Mouse (Mus musculus) forebrain, embryonic 16.5 days (tissue): ENCODE data around the gene Ccdc180. TPM values are rescaled to one million over a fixed set of nuclear protein-coding genes. Genes with fewer than 3 reads are reported as not detected.

Experiments used
- ATAC-seq: fragments of 200-750 bp; cut with Nextera tagmentation; 2 replicates; pipeline ENCODE4 v1.8.0; 2017; ENCODE audit warnings: mild to moderate bottlenecking, moderate library complexity
- H3K27ac ChIP-seq: fragments of 300-500 bp; sonication (generic); 2 replicates; pipeline ENCODE4 v1.5.1; 2014; ENCODE audit warnings: low read length, control low read depth
- H3K27me3 ChIP-seq: fragments of 300-500 bp; sonication (generic); replicated peaks from 2 replicates; pipeline ENCODE4 v1.6.1; 2014; ENCODE audit warnings: low read length; ENCODE audit not compliant: control insufficient read depth, insufficient read depth
- H3K36me3 ChIP-seq: fragments of 300-500 bp; sonication (generic); 2 replicates; pipeline ENCODE4 v1.6.1; 2014; ENCODE audit not compliant: control insufficient read depth, insufficient read depth
- H3K4me1 ChIP-seq: fragments of 300-500 bp; sonication (generic); replicated peaks from 2 replicates; pipeline ENCODE4 v1.6.1; 2014; ENCODE audit warnings: low read length; ENCODE audit not compliant: control insufficient read depth, insufficient read depth
- H3K4me2 ChIP-seq: fragments of 300-500 bp; sonication (generic); 2 replicates; pipeline ENCODE4 v1.6.1; 2014; ENCODE audit warnings: mild to moderate bottlenecking, low read length, control low read depth
- H3K4me3 ChIP-seq: fragments of 300-500 bp; sonication (generic); replicated peaks from 2 replicates; pipeline ENCODE4 v1.5.1; 2014; ENCODE audit warnings: mild to moderate bottlenecking, low read length, control low read depth
- H3K9ac ChIP-seq: fragments of 300-500 bp; sonication (generic); replicated peaks from 2 replicates; pipeline ENCODE4 v1.6.1; 2014; ENCODE audit warnings: low read depth, low read length, control low read depth
- H3K9me3 ChIP-seq: fragments of 300-500 bp; sonication (generic); 2 replicates; pipeline ENCODE4 v1.6.1; 2016; ENCODE audit warnings: low read length; ENCODE audit not compliant: control insufficient read depth
- WGBS: fragments of 180-500 bp; shearing (Covaris S2); extraction: QIAGEN DNeasy Blood & Tissue Kit; methylation state at CpG from one replicate; pipeline ENCODE4 v1.1.7; 2014; 5-methylcytosine and 5-hydroxymethylcytosine counted together
- polyA plus RNA-seq: library from polyadenylated mRNA; unstranded; fragments of >200 nt; fragmentation: Nextera tagmentation; extraction: Ambion mirVana; gene quantifications from 2 replicates; pipeline ENCODE4 v1.2.1, GENCODE M21; 2015

The Ccdc180 gene
- polyA plus RNA-seq, 1 experiment from 2014 or later = 0.30 TPM

GRCm38 (mm10) chr4:45965737-45966447 lies 75.8 kb downstream of the Ccdc180 start:
- no peak overlapping the region for H3K9ac ChIP-seq
- 0 out of 2 replicates have a peak, but pooled peaks cover 3% of the 10 kb centered on the region for H3K27me3 ChIP-seq
- no peak overlapping the region for H3K4me2 ChIP-seq
- H3K4me3 ChIP-seq = no peak overlapping the region
- ATAC-seq = no peak
- 40% methylated on average over 13 of the region's 13 CpGs for WGBS
- no peak overlapping the region for H3K27ac ChIP-seq
- H3K36me3 ChIP-seq = no peaks in the 10 kb centered on the region
- H3K4me1 ChIP-seq = no peaks in the 10 kb centered on the region; the same call in 1 of the 2 replicates
- H3K9me3 ChIP-seq = no peaks in the 10 kb centered on the region

- ATAC-seq = no peak
- Histone ChIP-seq H3K36me3 (no peaks in the 10 kb centered on the region), H3K27me3 (0 out of 2 replicates have a peak, but pooled peaks cover 3% of the 10 kb centered on the region), H3K9me3 (no peaks in the 10 kb centered on the region), H3K4me1 (no peaks in the 10 kb centered on the region; the same call in 1 of the 2 replicates), H3K9ac (no peak overlapping the region), H3K4me3 (no peak overlapping the region), H3K27ac (no peak overlapping the region), H3K4me2 (no peak overlapping the region)
- WGBS = 19% methylated on average over 6 of the region's 6 CpGs
Measured at GRCm38 (mm10) chr4:45966716-45967115, 76.6 kb downstream of the Ccdc180 start.

DNA sequence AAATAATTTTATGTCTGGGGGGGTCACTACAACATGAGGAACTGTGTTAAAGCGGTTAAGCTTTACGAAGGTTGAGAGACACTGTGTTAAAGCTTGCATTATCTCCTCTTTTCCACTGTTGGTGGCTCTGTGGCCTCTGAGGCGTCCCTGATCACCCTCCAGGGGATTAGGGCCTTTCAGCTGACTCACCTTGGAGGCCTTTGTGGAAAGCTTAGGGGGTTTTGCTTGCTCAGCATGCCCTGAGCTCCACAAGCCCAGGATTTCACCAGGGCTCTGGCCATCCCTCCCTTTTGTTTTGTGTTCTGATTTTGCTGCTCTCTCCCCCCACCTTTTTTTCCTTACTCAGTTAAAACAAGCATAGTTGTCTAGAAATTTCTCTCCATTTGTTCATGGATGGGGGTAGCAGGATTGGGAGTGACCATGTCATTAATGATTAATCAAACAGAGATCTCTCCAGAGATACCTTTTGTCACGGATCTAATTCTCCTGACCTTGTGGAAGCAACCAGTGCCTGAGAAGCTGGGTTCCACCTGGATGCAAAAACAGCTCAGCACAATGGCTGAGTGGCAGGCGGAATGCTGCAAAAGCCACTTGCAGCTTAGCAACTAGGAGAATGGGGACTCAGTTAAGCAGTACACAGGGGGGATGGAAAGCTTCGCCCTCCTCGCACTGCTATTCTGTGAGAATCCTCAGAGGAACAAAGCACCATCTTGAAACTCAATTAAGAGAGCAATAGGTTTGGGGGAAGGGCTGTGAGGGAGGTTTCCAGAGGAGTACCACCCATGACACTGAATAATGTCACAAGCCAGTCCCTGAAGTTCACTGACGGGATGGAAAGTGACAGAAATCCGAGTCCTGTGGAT lies 77.6 kb downstream of the Ccdc180 start:
- WGBS = 18% methylated on average over 9 of the region's 9 CpGs
- no peak for ATAC-seq
- no peak overlapping the region for H3K4me2 ChIP-seq
- H3K36me3 ChIP-seq = no peaks in the 10 kb centered on the region
- no peak overlapping the region for H3K4me3 ChIP-seq
- no peak overlapping the region for H3K9ac ChIP-seq
- 0 out of 2 replicates have a peak, but pooled peaks cover 3% of the 10 kb centered on the region for H3K27me3 ChIP-seq
- peaks cover under 1% of the 10 kb centered on the region for H3K4me1 ChIP-seq
- H3K9me3 ChIP-seq = no peaks in the 10 kb centered on the region
- H3K27ac ChIP-seq = no peak overlapping the region

GRCm38 (mm10) chr4:45969051-45969450 lies 78.9 kb downstream of the Ccdc180 start:
- Histone ChIP-seq H3K9me3 (no peaks in the 10 kb centered on the region), H3K27me3 (0 out of 2 replicates have a peak, but pooled peaks cover 3% of the 10 kb centered on the region), H3K4me2 (no peak overlapping the region), H3K27ac (no peak overlapping the region), H3K4me3 (no peak overlapping the region), H3K36me3 (no peaks in the 10 kb centered on the region), H3K4me1 (peaks cover 10% of the 10 kb centered on the region), H3K9ac (no peak overlapping the region)
- WGBS = 72% methylated on average over 2 of the region's 2 CpGs
- no peak for ATAC-seq

DNA sequence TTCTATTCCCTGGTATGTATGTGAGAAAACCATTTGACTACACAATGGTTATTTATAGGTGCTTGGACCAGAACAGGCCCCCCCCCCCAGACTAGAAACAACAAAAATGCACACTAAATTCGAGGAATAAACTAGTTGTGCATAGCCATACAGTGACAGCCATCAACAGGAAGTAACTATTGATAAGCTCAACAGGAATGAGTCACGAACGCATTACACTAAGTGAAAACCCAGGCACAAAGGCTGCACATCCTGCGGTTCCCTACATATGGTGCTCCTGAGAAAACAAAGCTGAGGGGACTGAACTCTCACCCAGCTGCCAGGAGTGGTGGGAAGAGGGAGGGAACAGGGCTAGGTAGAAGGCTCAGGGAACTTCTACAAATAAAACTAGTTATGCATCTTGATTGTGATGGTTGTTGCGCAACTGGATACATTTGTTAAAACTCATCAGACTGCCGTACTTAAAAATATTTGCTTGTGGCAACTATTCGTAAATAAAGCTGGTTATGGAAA lies 80.0 kb downstream of the Ccdc180 start:
- 73% methylated on average over 7 of the region's 7 CpGs for WGBS

DNA sequence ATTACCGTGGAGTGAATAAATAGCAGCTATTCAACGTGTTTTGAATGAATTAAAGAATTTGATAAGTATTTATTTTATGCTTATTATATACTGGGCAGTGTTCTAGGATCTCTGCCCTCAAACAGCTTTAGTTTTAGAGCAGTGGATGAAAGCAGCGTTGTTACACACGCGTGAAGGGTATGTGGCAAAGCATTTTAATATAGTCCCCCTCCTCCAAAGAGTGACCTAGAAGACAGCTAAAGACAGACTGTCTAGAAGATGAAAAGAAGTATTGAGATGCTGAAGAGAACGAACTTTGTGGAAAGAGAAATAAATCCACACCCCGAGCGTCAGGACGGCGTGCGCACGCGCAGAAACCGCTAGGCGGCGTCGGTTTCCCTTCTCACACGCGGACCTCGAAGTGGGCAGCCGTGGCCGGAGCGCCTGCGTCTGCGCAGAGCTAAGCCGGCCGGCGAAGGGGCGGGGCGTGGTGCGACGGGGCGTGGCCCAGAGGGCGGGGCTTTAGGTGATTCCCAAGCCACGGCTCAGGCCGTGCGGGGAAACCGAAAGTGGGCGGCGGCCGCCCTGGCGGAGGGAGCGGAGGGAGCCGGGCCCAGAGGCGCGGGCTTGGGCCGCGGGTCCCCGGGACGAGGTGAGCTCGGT lies 81.8 kb downstream of the Ccdc180 start:
- H3K27me3 ChIP-seq = no peaks in the 10 kb centered on the region
- H3K9me3 ChIP-seq = no peaks in the 10 kb centered on the region
- peaks cover 10% of the 10 kb centered on the region for H3K4me1 ChIP-seq
- H3K27ac ChIP-seq = no peak overlapping the region
- ATAC-seq = peak; percentile 99
- H3K4me2 ChIP-seq = peak overlapping the region; percentile 89
- H3K36me3 ChIP-seq = no peaks in the 10 kb centered on the region
- H3K4me3 ChIP-seq = peak overlapping the region; percentile 88
- WGBS = 1% methylated on average over 51 of the region's 51 CpGs
- H3K9ac ChIP-seq = peak overlapping the region; percentile 80

More for the DNA sequence above, 80.0 kb downstream of the Ccdc180 start:
- Histone ChIP-seq H3K9ac (no peak overlapping the region), H3K27me3 (no peaks in the 10 kb centered on the region), H3K4me2 (no peak overlapping the region), H3K9me3 (no peaks in the 10 kb centered on the region), H3K4me1 (peaks cover 10% of the 10 kb centered on the region), H3K27ac (no peak overlapping the region), H3K4me3 (no peak overlapping the region), H3K36me3 (no peaks in the 10 kb centered on the region)
- ATAC-seq = no peak

DNA sequence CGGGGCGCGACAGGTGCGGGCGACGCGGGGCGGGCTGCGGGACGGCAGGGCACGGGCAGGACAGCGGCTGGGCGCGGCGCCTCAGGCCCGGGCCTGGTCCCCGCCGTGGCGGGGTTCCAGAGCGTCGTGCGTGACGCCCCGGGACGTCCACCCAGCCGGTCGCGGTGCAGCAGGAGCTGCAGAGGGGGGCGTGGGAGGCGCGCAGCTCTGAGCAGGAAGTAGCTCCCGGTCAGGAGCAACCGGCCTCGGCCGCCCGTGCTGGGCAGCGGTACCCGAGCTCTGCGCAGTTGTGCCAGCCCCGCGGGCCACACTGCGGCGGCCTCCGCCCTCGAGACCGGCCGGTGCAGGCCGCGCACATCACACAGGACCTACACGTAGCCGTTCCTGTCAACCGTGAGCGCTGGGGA lies 82.3 kb downstream of the Ccdc180 start:
- H3K27me3 ChIP-seq = no peaks in the 10 kb centered on the region
- peak overlapping the region; percentile 9; the same call in 1 of the 2 replicates for H3K27ac ChIP-seq
- no peaks in the 10 kb centered on the region for H3K36me3 ChIP-seq

DNA sequence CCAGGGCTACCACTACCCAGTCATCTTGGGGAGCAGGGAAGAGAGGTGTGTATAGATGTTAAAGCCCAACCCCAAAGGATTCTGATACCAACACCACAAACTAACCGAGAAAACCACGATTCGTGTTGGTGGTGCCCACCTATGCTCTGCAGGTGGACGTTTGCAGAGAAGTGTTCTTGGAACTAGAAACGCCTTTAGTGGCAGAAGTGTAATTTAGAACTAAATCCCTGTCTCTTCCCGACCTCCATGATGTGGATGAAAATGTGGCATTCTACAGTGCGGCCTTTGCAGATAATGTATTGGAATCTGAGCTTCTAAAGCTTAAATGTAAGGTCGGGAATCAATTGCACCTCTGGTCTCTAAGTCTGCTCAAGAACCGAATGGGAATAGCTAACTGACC lies 82.8 kb downstream of the Ccdc180 start:
- Histone ChIP-seq H3K4me2 (peak overlapping the region; percentile 89), H3K4me3 (peak overlapping the region; percentile 88), H3K9ac (peak overlapping the region; percentile 80), H3K27me3 (no peaks in the 10 kb centered on the region), H3K36me3 (no peaks in the 10 kb centered on the region), H3K4me1 (peaks cover 10% of the 10 kb centered on the region), H3K27ac (no peak overlapping the region), H3K9me3 (no peaks in the 10 kb centered on the region)
- no peak for ATAC-seq
- 16% methylated on average over 9 of the region's 9 CpGs for WGBS

More for the DNA sequence above, 82.3 kb downstream of the Ccdc180 start:
- peaks cover 10% of the 10 kb centered on the region for H3K4me1 ChIP-seq
- WGBS = under 1% methylated on average over 49 of the region's 53 CpGs
- ATAC-seq = peak; percentile 77
- peak overlapping the region; percentile 89 for H3K4me2 ChIP-seq
- H3K4me3 ChIP-seq = peak overlapping the region; percentile 88
- peak overlapping the region; percentile 80 for H3K9ac ChIP-seq
- no peaks in the 10 kb centered on the region for H3K9me3 ChIP-seq
